Mouse (Mus musculus): ENCODE results near the gene Iqsec1. TPM values are rescaled to one million over a fixed set of nuclear protein-coding genes. Genes with fewer than 3 reads are reported as not detected.

Iqsec1 gene
- total and polyA plus RNA-seq, 2 experiments from 2014 or later = 29.0 to 175 TPM

GRCm38 (mm10) chr6:90786589-90786988 lies 201.9 kb downstream of the Iqsec1 start:
- ATAC-seq = 0 out of 2 replicates have a peak, but pooled peaks have one; percentile 37
- WGBS = 8% methylated on average over 3 of the region's 3 CpGs
- Histone ChIP-seq H3K9me3 (ENCODE audit: low read length) (no peaks in the 10 kb centered on the region), H3K4me1 (ENCODE audit: insufficient read depth, low read length) (peaks cover 49% of the 10 kb centered on the region), H3K4me2 (ENCODE audit: low read depth, low read length) (no peak overlapping the region), H3K27me3 (ENCODE audit: insufficient read depth, low read length) (no peaks in the 10 kb centered on the region), H3K4me3 (ENCODE audit: low read length) (no peak overlapping the region), H3K27ac (peak overlapping the region; percentile 69), H3K9ac (replicated peaks; ENCODE audit: low read length) (no peak overlapping the region), H3K36me3 (ENCODE audit: insufficient read depth, low read length) (no peaks in the 10 kb centered on the region)
- no peak for TF ChIP-seq CTCF (IDR thresholded peaks at IDR 0.05; ENCODE audit: low read depth)
- peak; percentile 87 for DNase-seq (ENCODE audit: low spot score)

GRCm38 (mm10) chr6:90783945-90784344 lies 204.5 kb downstream of the Iqsec1 start:
- H3K27me3 ChIP-seq (ENCODE audit: insufficient read depth, low read length) = no peaks in the 10 kb centered on the region
- no peaks in the 10 kb centered on the region for H3K9me3 ChIP-seq (ENCODE audit: low read length)
- H3K4me1 ChIP-seq (ENCODE audit: insufficient read depth, low read length) = peaks cover 63% of the 10 kb centered on the region
- H3K36me3 ChIP-seq (ENCODE audit: insufficient read depth, low read length) = no peaks in the 10 kb centered on the region
- H3K4me2 ChIP-seq (ENCODE audit: low read depth, low read length) = no peak overlapping the region
- DNase-seq (ENCODE audit: low spot score) = peak; percentile 81
- H3K27ac ChIP-seq = peak overlapping the region; percentile 94
- no peak overlapping the region for H3K4me3 ChIP-seq (ENCODE audit: low read length)
- peak; percentile 61 for ATAC-seq
- H3K9ac ChIP-seq (replicated peaks; ENCODE audit: low read length) = no peak overlapping the region
- WGBS = 17% methylated on average over 4 of the region's 4 CpGs
- TF ChIP-seq CTCF (IDR thresholded peaks at IDR 0.05; ENCODE audit: low read depth) = no peak

- no peaks in the 10 kb centered on the region for H3K27me3 ChIP-seq (ENCODE audit: insufficient read depth, low read length)
- peak overlapping the region; percentile 94 for H3K27ac ChIP-seq
- H3K4me2 ChIP-seq (ENCODE audit: low read depth, low read length) = no peak overlapping the region
- H3K36me3 ChIP-seq (ENCODE audit: insufficient read depth, low read length) = no peaks in the 10 kb centered on the region
- TF ChIP-seq CTCF (IDR thresholded peaks at IDR 0.05; ENCODE audit: low read depth) = no peak
- DNase-seq (ENCODE audit: low spot score) (no peak), ATAC-seq (no peak)
- no peaks in the 10 kb centered on the region for H3K9me3 ChIP-seq (ENCODE audit: low read length)
- no peak overlapping the region for H3K9ac ChIP-seq (replicated peaks; ENCODE audit: low read length)
- H3K4me3 ChIP-seq (ENCODE audit: low read length) = no peak overlapping the region
- H3K4me1 ChIP-seq (ENCODE audit: insufficient read depth, low read length) = peaks cover 67% of the 10 kb centered on the region
Measured at GRCm38 (mm10) chr6:90783176-90783575, 205.3 kb downstream of the Iqsec1 start.

- ATAC-seq = peak; percentile 75
- Histone ChIP-seq H3K4me1 (ENCODE audit: insufficient read depth, low read length) (peaks cover 62% of the 10 kb centered on the region), H3K4me2 (ENCODE audit: low read depth, low read length) (peak overlapping the region; percentile 43)
Measured at GRCm38 (mm10) chr6:90781921-90782770, 206.3 kb downstream of the Iqsec1 start.

GRCm38 (mm10) chr6:90780532-90780931 lies 208.0 kb downstream of the Iqsec1 start:
- H3K9me3 ChIP-seq (ENCODE audit: low read length) = no peaks in the 10 kb centered on the region
- ATAC-seq (no peak), DNase-seq (ENCODE audit: low spot score) (peak; percentile 35)
- no peaks in the 10 kb centered on the region for H3K36me3 ChIP-seq (ENCODE audit: insufficient read depth, low read length)
- WGBS = 26% methylated on average over 2 of the region's 2 CpGs
- no peak overlapping the region for H3K9ac ChIP-seq (replicated peaks; ENCODE audit: low read length)
- no peak for TF ChIP-seq CTCF (IDR thresholded peaks at IDR 0.05; ENCODE audit: low read depth)
- peak overlapping the region; percentile 94; the same call in 1 of the 2 replicates for H3K27ac ChIP-seq
- peaks cover 54% of the 10 kb centered on the region for H3K4me1 ChIP-seq (ENCODE audit: insufficient read depth, low read length)
- no peaks in the 10 kb centered on the region for H3K27me3 ChIP-seq (ENCODE audit: insufficient read depth, low read length)
- no peak overlapping the region for H3K4me3 ChIP-seq (ENCODE audit: low read length)
- H3K4me2 ChIP-seq (ENCODE audit: low read depth, low read length) = peak overlapping the region; percentile 43

More at GRCm38 (mm10) chr6:90781921-90782770, 206.3 kb downstream of the Iqsec1 start:
- H3K27me3 ChIP-seq (ENCODE audit: insufficient read depth, low read length) = no peaks in the 10 kb centered on the region
- WGBS = 11% methylated on average over 19 of the region's 19 CpGs
- no peak for TF ChIP-seq CTCF (IDR thresholded peaks at IDR 0.05; ENCODE audit: low read depth)
- peak; percentile 90 for DNase-seq (ENCODE audit: low spot score)
- H3K27ac ChIP-seq = peak overlapping the region; percentile 94
- H3K36me3 ChIP-seq (ENCODE audit: insufficient read depth, low read length) = no peaks in the 10 kb centered on the region
- H3K4me3 ChIP-seq (ENCODE audit: low read length) = no peak overlapping the region; the same call in 1 of the 2 replicates
- no peaks in the 10 kb centered on the region for H3K9me3 ChIP-seq (ENCODE audit: low read length)
- peak overlapping the region; percentile 33 for H3K9ac ChIP-seq (replicated peaks; ENCODE audit: low read length)

GRCm38 (mm10) chr6:90778841-90779240 lies 209.6 kb downstream of the Iqsec1 start:
- Histone ChIP-seq H3K4me1 (ENCODE audit: insufficient read depth, low read length) (peaks cover 38% of the 10 kb centered on the region), H3K9me3 (ENCODE audit: low read length) (no peaks in the 10 kb centered on the region), H3K27me3 (ENCODE audit: insufficient read depth, low read length) (no peaks in the 10 kb centered on the region), H3K4me2 (ENCODE audit: low read depth, low read length) (peak overlapping the region; percentile 43; the same call in 1 of the 2 replicates), H3K9ac (replicated peaks; ENCODE audit: low read length) (0 out of 2 replicates have a peak overlapping the region, but pooled peaks have one; percentile 9), H3K27ac (peak overlapping the region; percentile 2; the same call in 1 of the 2 replicates), H3K4me3 (ENCODE audit: low read length) (no peak overlapping the region), H3K36me3 (ENCODE audit: insufficient read depth, low read length) (no peaks in the 10 kb centered on the region)
- ATAC-seq (no peak), DNase-seq (ENCODE audit: low spot score) (peak; percentile 46)
- TF ChIP-seq CTCF (IDR thresholded peaks at IDR 0.05; ENCODE audit: low read depth) = no peak
- 30% methylated on average over 6 of the region's 6 CpGs for WGBS

- no peaks in the 10 kb centered on the region for H3K27me3 ChIP-seq (ENCODE audit: insufficient read depth, low read length)
- no peak for TF ChIP-seq CTCF (IDR thresholded peaks at IDR 0.05; ENCODE audit: low read depth)
- H3K36me3 ChIP-seq (ENCODE audit: insufficient read depth, low read length) = no peaks in the 10 kb centered on the region
- ATAC-seq (no peak), DNase-seq (ENCODE audit: low spot score) (no peak)
- no peak overlapping the region for H3K4me3 ChIP-seq (ENCODE audit: low read length)
- H3K9ac ChIP-seq (replicated peaks; ENCODE audit: low read length) = no peak overlapping the region
- peaks cover 25% of the 10 kb centered on the region for H3K4me1 ChIP-seq (ENCODE audit: insufficient read depth, low read length)
- H3K27ac ChIP-seq = no peak overlapping the region
- WGBS = 88% methylated on average over 1 of the region's 1 CpGs
- H3K9me3 ChIP-seq (ENCODE audit: low read length) = no peaks in the 10 kb centered on the region
- no peak overlapping the region for H3K4me2 ChIP-seq (ENCODE audit: low read depth, low read length)
Measured at GRCm38 (mm10) chr6:90777302-90777701, 211.2 kb downstream of the Iqsec1 start.

All from hindbrain, postnatal 0 days (tissue).